Mouse (Mus musculus) E14TG2a.4 (cell line): ENCODE results near the gene Ptpn13.

Experiments used
- CTCF ChIP-seq: conservative IDR thresholded peaks from 2 replicates; pipeline ENCODE4 v1.5.1; 2014; ENCODE audit warnings: low read length
- NANOG ChIP-seq: IDR thresholded peaks from 2 replicates; pipeline ENCODE4 v1.6.1; 2014; ENCODE audit warnings: borderline replicate concordance, low read length, mixed read lengths

GRCm38 (mm10) chr5:103412020-103412747, 12.8 kb upstream of the Ptpn13 start:
- TF ChIP-seq CTCF (no peak), NANOG (no peak)
